ENCODE assay signal across 10 mouse cellular contexts in genomic region chr10:38308716-38309392, GRCm38 (mm10).
DNase-seq lines count a peak whose midpoint lies in the region; TF ChIP-seq lines count a peak whose summit lies in the region.
"Had no signal": no experiment of that assay in that cellular context is flagged by ENCODE, and none has a peak within 500 bp of the region (broad histone marks: within the 10 kb centered on the region; RNA-seq: fewer than 3 reads in every experiment).

No protein-coding gene starts in this region.

- peaks cover 2% of the 10 kb centered on the region for H3K4me1 ChIP-seq in embryonic fibroblast, embryonic 13.5 days (ENCODE audit: control insufficient read depth, insufficient read depth, low read length)
- H3K4me1 ChIP-seq: limb, embryonic 15.5 days had no signal

- no peak for TF ChIP-seq CTCF in embryonic fibroblast, embryonic 13.5 days (IDR thresholded peaks at IDR 0.05; ENCODE audit: borderline replicate concordance, insufficient read depth, low read length)

- no peak overlapping the region for H3K4me3 ChIP-seq in embryonic fibroblast, embryonic 13.5 days (ENCODE audit: insufficient read depth, low read length)
- H3K4me3 ChIP-seq: limb, embryonic 15.5 days had no signal

- intact Hi-C loops in heart, postnatal 25 days (cut with DNase I): no loop called here
- intact Hi-C loops in left cerebral cortex, postnatal 14 days (cut with DNase I): no loop called here

- TF ChIP-seq POLR2A in embryonic fibroblast, embryonic 13.5 days (IDR thresholded peaks at IDR 0.05; ENCODE audit: low read depth, low read length): no peak

- peak; percentile 27 to 30 for DNase-seq in heart, adult 18-20 months
- no peak for DNase-seq in heart, postnatal 25 days (ENCODE audit: low spot score)
- peak; percentile 89 for DNase-seq in Muller cell, postnatal 12 days (ENCODE audit: inconsistent ontology term)
- peak; percentile 15 for DNase-seq in kidney, postnatal 10 days
- no peak for DNase-seq in urinary bladder, postnatal 25 days (ENCODE audit: low spot score)
- no peak for DNase-seq in left cerebral cortex, postnatal 14 days (ENCODE audit: low spot score in 2 of 2)
- no peak for DNase-seq in c-Kit-positive CD71-positive TER-119-positive erythroid progenitor cells, embryonic 14.5 days (ENCODE audit: low spot score)
- DNase-seq: cerebellum, postnatal 14 days had no signal

- H3K27ac ChIP-seq in embryonic fibroblast, embryonic 13.5 days (ENCODE audit: insufficient read depth, low read length): peak overlapping the region; percentile 99
- H3K27ac ChIP-seq: limb, embryonic 15.5 days had no signal

Comparison
In these comparisons a context has a peak if more than half of its experiments do, and no peak if none do; other contexts are left out.
1. DNase-seq: peak in heart, adult 18-20 months (2 of 2), Muller cell, postnatal 12 days (single experiment) and kidney, postnatal 10 days (single experiment); none in heart, postnatal 25 days (single experiment), urinary bladder, postnatal 25 days (single experiment), left cerebral cortex, postnatal 14 days (0 of 2) and c-Kit-positive CD71-positive TER-119-positive erythroid progenitor cells, embryonic 14.5 days (single experiment).